Mouse (Mus musculus): ENCODE results near the gene 4930519G04Rik.

DNA sequence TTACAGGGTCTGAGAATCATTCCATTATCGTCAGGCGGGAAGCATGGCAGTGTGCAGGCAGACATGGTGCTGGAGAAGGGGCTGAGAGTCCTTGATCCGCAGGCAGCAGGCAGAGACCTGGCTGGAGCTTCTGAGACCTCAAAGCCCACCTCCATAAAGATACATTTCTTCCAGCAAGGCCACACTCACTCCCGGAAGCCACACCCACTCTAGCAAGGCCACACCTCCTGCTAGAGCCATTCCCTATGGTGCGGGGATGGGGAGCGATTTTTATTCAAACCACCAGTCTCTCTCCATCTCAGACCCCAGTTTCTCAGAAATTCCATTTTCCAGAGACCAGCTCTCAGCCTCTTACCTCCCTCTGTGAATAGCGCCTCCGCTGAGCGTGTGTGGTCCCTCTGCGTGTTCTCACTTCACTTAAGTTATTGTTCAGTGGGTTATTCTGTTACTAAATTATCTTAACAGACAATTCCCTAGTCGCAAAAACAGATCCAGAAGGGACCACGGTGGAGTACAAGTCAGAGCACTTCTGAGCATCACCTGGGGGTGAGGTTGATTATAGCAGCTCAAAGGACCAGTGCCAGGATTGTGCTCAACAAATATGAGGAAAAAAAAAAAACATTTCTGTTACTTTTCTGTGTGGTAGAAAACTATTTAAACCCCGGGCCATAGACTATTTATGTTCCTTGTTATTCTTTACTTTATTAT lies 55.3 kb downstream of the 4930519G04Rik start:
- TF ChIP-seq CTCF (IDR thresholded peaks at IDR 0.05; ENCODE audit: low read depth) (no peak), EP300 (IDR thresholded peaks at IDR 0.05; ENCODE audit: low read depth) (no peak)
